Comparison of ENCODE assay signal across 24 mouse cellular contexts in the genomic region with DNA sequence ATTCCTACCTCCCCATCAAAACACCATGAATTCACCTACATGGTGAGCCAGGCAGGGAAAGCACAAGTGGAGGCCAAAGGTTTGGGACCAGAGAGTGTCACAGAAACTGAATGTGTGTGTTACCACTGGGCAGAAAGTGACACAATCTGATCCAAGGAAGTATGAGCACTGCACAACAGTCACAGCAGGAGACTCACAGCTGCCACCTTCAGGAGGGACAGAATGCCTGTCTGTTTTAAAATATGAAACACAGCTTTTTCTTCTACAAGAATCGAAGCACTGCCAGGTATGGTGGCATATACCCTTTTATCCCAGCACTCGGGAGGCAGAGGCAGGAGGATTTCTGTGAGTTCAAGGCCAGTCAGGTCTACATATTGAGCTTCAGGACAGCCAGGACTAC. TPM values are rescaled to one million over a fixed set of nuclear protein-coding genes. Genes with fewer than 3 reads are reported as not detected.
DNase-seq lines count a peak whose midpoint lies in the region; ATAC-seq and TF ChIP-seq lines count a peak whose summit lies in the region.
"Had no signal": no experiment of that assay in that cellular context is flagged by ENCODE, and none has a peak within 500 bp of the region (broad histone marks: within the 10 kb centered on the region; RNA-seq: fewer than 3 reads in every experiment).

No protein-coding gene starts in this region.

- TF ChIP-seq CTCF in kidney, adult 2 months (conservative IDR thresholded peaks at IDR 0.05; ENCODE audit: insufficient read depth, insufficient read length, low read depth, low read length) = 0 out of 2 replicates have a peak, but pooled peaks have one; percentile 19
- peak; percentile 37; the same call in 1 of the 2 replicates for TF ChIP-seq CTCF in embryonic fibroblast, embryonic 13.5 days (IDR thresholded peaks at IDR 0.05; ENCODE audit: borderline replicate concordance, insufficient read depth, low read length)

- no peak for ATAC-seq in erythroid progenitor cell, adult 5-6 weeks (replicated peaks; ENCODE audit: low FRiP score, poor library complexity, severe bottlenecking)
- ATAC-seq: forebrain, embryonic 13.5 days; inflammation-experienced regulatory T-cells, adult 6 months had no signal

- 81% methylated on average over 2 of the region's 2 CpGs for WGBS in kidney, adult 2 months

- H3K36me3 ChIP-seq in kidney, adult 2 months (ENCODE audit: control insufficient read depth, insufficient read depth, low read length) = peaks cover 9% of the 10 kb centered on the region

- no peak overlapping the region for H3K4me3 ChIP-seq in kidney, adult 2 months (ENCODE audit: insufficient read depth, low read depth, low read length)
- H3K4me3 ChIP-seq in embryonic fibroblast, embryonic 13.5 days (ENCODE audit: insufficient read depth, low read length) = no peak overlapping the region
- H3K4me3 ChIP-seq: embryonic facial prominence, embryonic 15.5 days; forebrain, embryonic 13.5 days; limb, embryonic 12.5 days; neural tube, embryonic 13.5 days had no signal

- TF ChIP-seq POLR2A in kidney, adult 2 months (IDR thresholded peaks at IDR 0.05; ENCODE audit: low read depth, low read length) = no peak
- TF ChIP-seq POLR2A in embryonic fibroblast, embryonic 13.5 days (IDR thresholded peaks at IDR 0.05; ENCODE audit: low read depth, low read length) = no peak

- H3K4me1 ChIP-seq in kidney, adult 2 months (ENCODE audit: control insufficient read depth, insufficient read depth, low read length) = no peaks in the 10 kb centered on the region
- no peaks in the 10 kb centered on the region for H3K4me1 ChIP-seq in embryonic fibroblast, embryonic 13.5 days (ENCODE audit: control insufficient read depth, insufficient read depth, low read length)
- H3K4me1 ChIP-seq: embryonic facial prominence, embryonic 15.5 days; forebrain, embryonic 13.5 days; limb, embryonic 12.5 days; neural tube, embryonic 13.5 days had no signal

- DNase-seq in embryo, embryonic 11 days = peak; percentile 5
- no peak for DNase-seq in embryo, embryonic 10 days (ENCODE audit: low spot score)
- no peak for DNase-seq in kidney, adult 2 months
- DNase-seq in kidney, adult 8-10 months = no peak
- peak; percentile 4 for DNase-seq in retina, embryonic 14.5 days (ENCODE audit: low spot score)
- no peak for DNase-seq in retina, postnatal 1 day
- DNase-seq: B cell, adult 2 months; cerebellum, adult 11-12 months; thymus, adult 18-20 months had no signal

- H3K27ac ChIP-seq in kidney, adult 2 months (ENCODE audit: insufficient read depth, low read depth, low read length) = no peak overlapping the region
- no peak overlapping the region for H3K27ac ChIP-seq in embryonic fibroblast, embryonic 13.5 days (ENCODE audit: insufficient read depth, low read length)
- H3K27ac ChIP-seq: embryonic facial prominence, embryonic 15.5 days; forebrain, embryonic 13.5 days; limb, embryonic 12.5 days; neural tube, embryonic 13.5 days had no signal

- H3K27me3 ChIP-seq in kidney, adult 2 months (replicated peaks; ENCODE audit: control insufficient read depth, insufficient read depth, low read length) = no peaks in the 10 kb centered on the region
- H3K27me3 ChIP-seq: embryonic facial prominence, embryonic 15.5 days; forebrain, embryonic 13.5 days; limb, embryonic 12.5 days; neural tube, embryonic 13.5 days had no signal

RNA-seq across cellular contexts. Expression of a gene that starts 47.8 kb away (rescaled TPM):
- polyA plus RNA-seq in kidney, adult 2 months (2012; rRNA removed) = not detected in 2 replicates
- polyA plus RNA-seq in embryonic fibroblast, embryonic 13.5 days (2011; ENCODE audit: insufficient read length, low read depth, missing spikeins) = not detected in 2 replicates
- total RNA-seq in erythroid progenitor cell, adult 5-6 weeks (2015; ENCODE audit: low replicate concordance) = not detected in 2 replicates
- total RNA-seq in erythroid progenitor cell, adult 5-6 weeks (2017; ENCODE audit: low replicate concordance) = not detected in 2 replicates
- total RNA-seq: adrenal gland, adult 18-20 months; granulocyte monocyte progenitor cell, adult 5-6 weeks; layer of hippocampus, adult 8-10 months; monocyte, adult 5-6 weeks had no signal
- polyA plus RNA-seq: embryonic facial prominence, embryonic 15.5 days; forebrain, embryonic 13.5 days; heart, embryonic 14.5 days; hindbrain, embryonic 11.5 days; inflammation-experienced regulatory T-cells, adult 6 months; limb, embryonic 12.5 days; liver, embryonic 16.5 days; neural tube, embryonic 13.5 days; small intestine, adult 2 months had no signal

RNA-seq across cellular contexts. Expression of a gene that starts 52.3 kb away (rescaled TPM):
- polyA plus RNA-seq in kidney, adult 2 months (2012; rRNA removed) = 25.3 and 27.2 TPM in 2 replicates
- 69.1 and 71.8 TPM in 2 replicates for polyA plus RNA-seq in embryonic fibroblast, embryonic 13.5 days (2011; ENCODE audit: insufficient read length, low read depth, missing spikeins)
- 27.8 and 73.8 TPM in 2 replicates for total RNA-seq in erythroid progenitor cell, adult 5-6 weeks (2015; ENCODE audit: low replicate concordance)
- 43.5 and 52.1 TPM in 2 replicates for total RNA-seq in erythroid progenitor cell, adult 5-6 weeks (2017; ENCODE audit: low replicate concordance)

Comparison
In these comparisons a context has a peak if more than half of its experiments do, and no peak if none do; other contexts are left out.
1. DNase-seq: peak in embryo, embryonic 11 days (single experiment) and retina, embryonic 14.5 days (single experiment); none in embryo, embryonic 10 days (single experiment), kidney, adult 2 months (single experiment), kidney, adult 8-10 months (0 of 2) and retina, postnatal 1 day (single experiment).